Mouse (Mus musculus): ENCODE data around the gene Nedd9. TPM values are rescaled to one million over a fixed set of nuclear protein-coding genes. Genes with fewer than 3 reads are reported as not detected.

Nedd9 gene
- polyA plus RNA-seq, 1 experiment from 2014 or later, result 13.3 TPM

- WGBS, result 83% methylated on average over 4 of the region's 4 CpGs
- ATAC-seq (ENCODE audit: low FRiP score, low read depth), result no peak
- H3K9me3 ChIP-seq, result no peaks in the 10 kb centered on the region
- no peak overlapping the region for H3K4me2 ChIP-seq
- H3K27me3 ChIP-seq, result no peaks in the 10 kb centered on the region
- H3K27ac ChIP-seq (replicated peaks), result 0 out of 2 replicates have a peak overlapping the region, but pooled peaks have one; percentile 5
- no peaks in the 10 kb centered on the region for H3K36me3 ChIP-seq
- no peak overlapping the region for H3K9ac ChIP-seq
- peaks cover 13% of the 10 kb centered on the region; the same call in 1 of the 2 replicates for H3K4me1 ChIP-seq (replicated peaks)
- H3K4me3 ChIP-seq, result no peak overlapping the region
Measured at GRCm38 (mm10) chr13:41330051-41330450, 157.1 kb downstream of the Nedd9 start.

DNA sequence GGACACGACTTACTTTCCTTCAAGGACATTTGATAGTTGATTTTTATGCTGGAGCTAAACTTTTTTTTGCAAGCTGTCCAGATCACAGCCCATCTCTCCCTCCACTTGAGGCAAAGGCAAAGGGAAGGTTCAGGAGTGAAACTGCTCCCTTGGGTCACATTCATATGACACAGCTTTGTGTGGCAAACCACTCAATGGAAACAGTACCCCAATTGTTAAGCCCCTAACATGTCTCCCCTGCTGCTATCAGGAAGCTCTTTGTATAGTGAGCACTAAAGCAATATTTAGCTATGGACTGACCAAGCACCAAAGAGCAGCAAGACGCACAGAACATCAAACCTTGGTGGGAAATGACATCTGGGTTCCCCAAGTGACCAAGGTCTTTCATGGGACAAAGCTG is 158.7 kb downstream of the Nedd9 start:
- H3K27ac ChIP-seq (replicated peaks), result peak overlapping the region; percentile 51
- no peaks in the 10 kb centered on the region for H3K9me3 ChIP-seq
- no peak overlapping the region for H3K4me2 ChIP-seq
- H3K27me3 ChIP-seq, result no peaks in the 10 kb centered on the region
- no peak for ATAC-seq (ENCODE audit: low FRiP score, low read depth)
- H3K36me3 ChIP-seq, result no peaks in the 10 kb centered on the region
- 36% methylated on average over 2 of the region's 2 CpGs for WGBS
- no peak overlapping the region for H3K9ac ChIP-seq
- no peak overlapping the region for H3K4me3 ChIP-seq
- H3K4me1 ChIP-seq (replicated peaks), result 0 out of 2 replicates have a peak, but pooled peaks cover 9% of the 10 kb centered on the region

- Histone ChIP-seq H3K9me3 (no peaks in the 10 kb centered on the region), H3K9ac (no peak overlapping the region), H3K27ac (replicated peaks) (0 out of 2 replicates have a peak overlapping the region, but pooled peaks have one; percentile 14), H3K4me1 (replicated peaks) (0 out of 2 replicates have a peak, but pooled peaks cover 9% of the 10 kb centered on the region), H3K27me3 (no peaks in the 10 kb centered on the region), H3K4me3 (no peak overlapping the region), H3K36me3 (no peaks in the 10 kb centered on the region), H3K4me2 (no peak overlapping the region)
- WGBS, result 54% methylated on average over 7 of the region's 7 CpGs
- no peak for ATAC-seq (ENCODE audit: low FRiP score, low read depth)
Measured at GRCm38 (mm10) chr13:41327546-41327945, 159.6 kb downstream of the Nedd9 start.

- no peaks in the 10 kb centered on the region for H3K27me3 ChIP-seq
- peaks cover 12% of the 10 kb centered on the region; the same call in 1 of the 2 replicates for H3K4me1 ChIP-seq (replicated peaks)
- H3K4me2 ChIP-seq, result no peak overlapping the region
- ATAC-seq (ENCODE audit: low FRiP score, low read depth), result no peak
- H3K36me3 ChIP-seq, result no peaks in the 10 kb centered on the region
- H3K4me3 ChIP-seq, result no peak overlapping the region
- WGBS, result 92% methylated on average over 4 of the region's 4 CpGs
- no peak overlapping the region for H3K9ac ChIP-seq
- H3K9me3 ChIP-seq, result no peaks in the 10 kb centered on the region
- no peak overlapping the region for H3K27ac ChIP-seq (replicated peaks)
Measured at GRCm38 (mm10) chr13:41326134-41326533, 161.0 kb downstream of the Nedd9 start.

- Histone ChIP-seq H3K36me3 (no peaks in the 10 kb centered on the region), H3K4me1 (replicated peaks) (peaks cover 13% of the 10 kb centered on the region; the same call in 1 of the 2 replicates), H3K9me3 (no peaks in the 10 kb centered on the region), H3K9ac (no peak overlapping the region), H3K4me2 (no peak overlapping the region), H3K27ac (replicated peaks) (no peak overlapping the region), H3K4me3 (no peak overlapping the region), H3K27me3 (no peaks in the 10 kb centered on the region)
- no peak for ATAC-seq (ENCODE audit: low FRiP score, low read depth)
- 83% methylated on average over 4 of the region's 4 CpGs for WGBS
Measured at GRCm38 (mm10) chr13:41325346-41325745, 161.8 kb downstream of the Nedd9 start.

- Histone ChIP-seq H3K27me3 (no peaks in the 10 kb centered on the region), H3K36me3 (no peaks in the 10 kb centered on the region), H3K4me2 (no peak overlapping the region), H3K9me3 (no peaks in the 10 kb centered on the region), H3K4me1 (replicated peaks) (peaks cover 13% of the 10 kb centered on the region; the same call in 1 of the 2 replicates), H3K4me3 (no peak overlapping the region), H3K9ac (no peak overlapping the region), H3K27ac (replicated peaks) (no peak overlapping the region)
- no peak for ATAC-seq (ENCODE audit: low FRiP score, low read depth)
- WGBS, result 90% methylated on average over 4 of the region's 4 CpGs
Measured at GRCm38 (mm10) chr13:41324631-41325030, 162.5 kb downstream of the Nedd9 start.

GRCm38 (mm10) chr13:41321433-41321832 is 165.7 kb downstream of the Nedd9 start:
- H3K9ac ChIP-seq, result no peak overlapping the region
- H3K4me2 ChIP-seq, result no peak overlapping the region
- H3K4me3 ChIP-seq, result no peak overlapping the region
- H3K27me3 ChIP-seq, result no peaks in the 10 kb centered on the region
- H3K4me1 ChIP-seq (replicated peaks), result peaks cover 8% of the 10 kb centered on the region; the same call in 1 of the 2 replicates
- WGBS, result 73% methylated on average over 3 of the region's 3 CpGs
- peak overlapping the region; percentile 76 for H3K27ac ChIP-seq (replicated peaks)
- no peak for ATAC-seq (ENCODE audit: low FRiP score, low read depth)
- H3K36me3 ChIP-seq, result no peaks in the 10 kb centered on the region
- no peaks in the 10 kb centered on the region for H3K9me3 ChIP-seq

DNA sequence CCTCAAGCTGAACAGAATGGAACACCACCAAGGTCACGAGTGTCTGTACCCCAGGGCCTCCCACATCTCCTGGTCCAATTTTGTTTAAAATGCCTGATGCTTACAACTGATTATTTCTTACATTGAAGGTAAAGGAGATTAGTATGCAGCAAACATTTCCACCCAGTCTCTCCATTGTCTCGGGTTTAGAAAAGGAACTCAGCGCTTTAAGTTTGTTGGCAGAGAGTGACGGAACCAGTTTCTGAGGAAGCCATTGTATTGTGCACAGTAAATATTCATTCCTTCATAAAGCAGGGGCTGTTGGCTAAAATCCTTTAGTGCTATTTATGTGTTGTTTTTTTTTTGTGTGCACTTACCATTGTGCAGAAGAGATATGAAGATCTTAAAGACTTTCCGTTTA is 166.4 kb downstream of the Nedd9 start:
- no peak overlapping the region for H3K4me3 ChIP-seq
- ATAC-seq (ENCODE audit: low FRiP score, low read depth), result no peak
- peaks cover 2% of the 10 kb centered on the region; the same call in 1 of the 2 replicates for H3K36me3 ChIP-seq
- H3K9me3 ChIP-seq, result no peaks in the 10 kb centered on the region
- peaks cover 8% of the 10 kb centered on the region; the same call in 1 of the 2 replicates for H3K4me1 ChIP-seq (replicated peaks)
- peak overlapping the region; percentile 76 for H3K27ac ChIP-seq (replicated peaks)
- no peak overlapping the region for H3K9ac ChIP-seq
- 41% methylated on average over 5 of the region's 5 CpGs for WGBS
- H3K27me3 ChIP-seq, result no peaks in the 10 kb centered on the region
- no peak overlapping the region for H3K4me2 ChIP-seq

DNA sequence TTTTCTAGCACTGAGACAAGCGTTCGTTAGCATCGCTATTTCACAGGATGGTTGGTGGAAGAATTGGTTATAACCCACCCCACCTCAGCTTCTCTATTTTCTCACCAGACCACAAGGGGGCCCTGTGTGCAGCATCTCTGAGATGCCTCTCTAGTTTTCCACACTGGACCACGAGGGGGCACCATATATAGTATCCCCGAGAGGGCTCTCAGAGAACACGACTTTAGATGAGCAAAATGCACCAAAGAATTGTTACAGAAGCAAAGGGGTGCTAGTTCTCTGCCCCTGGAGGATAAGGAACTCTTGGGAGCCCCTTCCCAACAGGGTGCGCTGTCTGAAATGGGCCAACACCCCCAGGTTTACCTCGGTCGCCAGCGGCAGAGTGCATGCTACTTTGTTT is 184.4 kb downstream of the Nedd9 start:
- Histone ChIP-seq H3K4me2 (no peak overlapping the region), H3K27me3 (no peaks in the 10 kb centered on the region), H3K36me3 (no peaks in the 10 kb centered on the region), H3K9me3 (no peaks in the 10 kb centered on the region), H3K4me3 (no peak overlapping the region), H3K4me1 (replicated peaks) (no peaks in the 10 kb centered on the region), H3K27ac (replicated peaks) (no peak overlapping the region), H3K9ac (no peak overlapping the region)
- WGBS, result 58% methylated on average over 10 of the region's 10 CpGs
- no peak for ATAC-seq (ENCODE audit: low FRiP score, low read depth)

- ATAC-seq (ENCODE audit: low FRiP score, low read depth), result no peak
Measured at GRCm38 (mm10) chr13:41300037-41300436, 187.1 kb downstream of the Nedd9 start.

DNA sequence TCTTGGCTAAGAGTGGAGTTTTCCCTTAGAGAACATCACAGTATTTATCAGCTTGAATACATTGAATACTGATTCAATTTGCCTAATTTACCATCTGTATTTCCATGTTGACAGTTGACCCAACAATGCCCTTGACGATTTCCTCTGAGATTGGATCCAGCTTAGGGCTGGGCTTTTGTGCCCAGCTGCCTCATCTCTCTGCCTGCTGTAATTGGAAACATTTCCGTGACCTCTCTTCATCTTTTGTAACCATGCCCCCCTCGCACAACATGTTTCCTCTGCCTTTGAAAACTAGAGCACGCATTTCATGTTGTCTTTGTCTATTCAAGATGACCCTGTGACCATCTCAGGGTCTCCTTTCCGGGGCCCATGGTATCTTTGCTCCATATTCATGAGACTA is 188.2 kb downstream of the Nedd9 start:
- H3K4me2 ChIP-seq, result no peak overlapping the region
- no peaks in the 10 kb centered on the region for H3K36me3 ChIP-seq
- no peak overlapping the region for H3K27ac ChIP-seq (replicated peaks)
- WGBS, result 8% methylated on average over 5 of the region's 5 CpGs
- ATAC-seq (ENCODE audit: low FRiP score, low read depth), result no peak
- H3K9ac ChIP-seq, result no peak overlapping the region
- no peaks in the 10 kb centered on the region for H3K9me3 ChIP-seq
- H3K4me3 ChIP-seq, result no peak overlapping the region
- H3K4me1 ChIP-seq (replicated peaks), result no peaks in the 10 kb centered on the region
- peaks cover 5% of the 10 kb centered on the region; the same call in 1 of the 2 replicates for H3K27me3 ChIP-seq

More at GRCm38 (mm10) chr13:41300037-41300436, 187.1 kb downstream of the Nedd9 start:
- WGBS, result 57% methylated on average over 4 of the region's 4 CpGs
- Histone ChIP-seq H3K27me3 (peaks cover 5% of the 10 kb centered on the region; the same call in 1 of the 2 replicates), H3K27ac (replicated peaks) (no peak overlapping the region), H3K4me1 (replicated peaks) (no peaks in the 10 kb centered on the region), H3K36me3 (no peaks in the 10 kb centered on the region), H3K9ac (no peak overlapping the region), H3K4me3 (no peak overlapping the region), H3K9me3 (no peaks in the 10 kb centered on the region), H3K4me2 (no peak overlapping the region)

DNA sequence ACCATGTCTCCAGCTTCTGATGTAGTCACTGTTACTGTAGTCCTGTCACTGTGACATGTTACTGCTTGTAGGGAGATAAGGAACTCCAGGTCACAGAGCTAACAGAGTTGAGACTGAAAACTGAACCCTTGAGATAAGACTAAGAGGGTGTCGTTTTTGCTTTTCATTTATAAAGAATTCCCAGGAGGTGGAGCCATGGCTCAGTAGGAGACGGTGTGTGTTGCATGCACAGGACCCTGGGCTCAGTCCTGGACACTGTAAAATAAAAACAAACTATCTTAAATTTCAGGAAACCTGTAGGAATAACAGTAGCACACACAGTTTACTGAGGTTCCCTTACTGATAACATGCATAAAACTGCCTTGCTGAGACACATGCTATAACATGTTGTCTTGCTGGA is 188.6 kb downstream of the Nedd9 start:
- H3K9me3 ChIP-seq, result no peaks in the 10 kb centered on the region
- H3K4me3 ChIP-seq, result no peak overlapping the region
- no peak for ATAC-seq (ENCODE audit: low FRiP score, low read depth)
- H3K4me2 ChIP-seq, result no peak overlapping the region
- WGBS, result 39% methylated on average over 2 of the region's 2 CpGs
- H3K27ac ChIP-seq (replicated peaks), result no peak overlapping the region
- H3K36me3 ChIP-seq, result no peaks in the 10 kb centered on the region
- H3K4me1 ChIP-seq (replicated peaks), result no peaks in the 10 kb centered on the region
- H3K27me3 ChIP-seq, result peaks cover 5% of the 10 kb centered on the region; the same call in 1 of the 2 replicates
- H3K9ac ChIP-seq, result no peak overlapping the region

DNA sequence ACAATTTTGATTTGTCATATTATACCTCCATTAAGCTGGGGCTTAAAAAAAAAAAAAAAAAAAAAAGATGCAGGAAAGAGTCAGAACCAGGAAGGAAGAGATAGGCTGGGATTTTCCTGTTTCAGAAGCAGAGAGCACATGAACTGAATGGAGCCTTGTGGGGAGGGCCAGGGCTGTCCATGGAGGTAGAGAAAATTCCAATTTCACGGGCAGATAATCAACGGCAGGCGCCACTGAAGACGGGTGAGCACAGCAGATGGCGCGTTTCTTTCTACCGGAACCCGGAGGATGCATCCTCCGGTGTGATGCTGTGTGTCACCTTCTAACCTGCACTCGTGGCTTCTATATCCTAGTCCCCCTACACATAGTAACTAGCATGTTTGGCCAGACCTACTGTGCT is 190.8 kb downstream of the Nedd9 start:
- ATAC-seq (ENCODE audit: low FRiP score, low read depth), result 0 out of 2 replicates have a peak, but pooled peaks have one; percentile 54
- peaks cover 5% of the 10 kb centered on the region; the same call in 1 of the 2 replicates for H3K27me3 ChIP-seq
- no peak overlapping the region for H3K9ac ChIP-seq
- 28% methylated on average over 10 of the region's 10 CpGs for WGBS
- no peaks in the 10 kb centered on the region for H3K4me1 ChIP-seq (replicated peaks)
- H3K4me3 ChIP-seq, result no peak overlapping the region
- no peaks in the 10 kb centered on the region for H3K36me3 ChIP-seq
- H3K9me3 ChIP-seq, result no peaks in the 10 kb centered on the region
- peak overlapping the region; percentile 21 for H3K4me2 ChIP-seq
- H3K27ac ChIP-seq (replicated peaks), result no peak overlapping the region

Data from hindbrain, embryonic 15.5 days (tissue).